Mouse (Mus musculus) heart, embryonic 13.5 days (tissue): Measurements from ENCODE around the gene Praf2. TPM values are rescaled to one million over a fixed set of nuclear protein-coding genes. Genes with fewer than 3 reads are reported as not detected.
"Not testable (repeated sequence)": the region's sequence is repeated elsewhere in the genome, so short reads cannot be mapped to it uniquely, and the experiment has no call there.

Experiments used
- ATAC-seq: fragments of 200-750 bp; cut with Nextera tagmentation; 2 replicates; pipeline ENCODE4 v1.8.0; 2017; ENCODE audit warnings: moderate TSS enrichment; ENCODE audit not compliant: insufficient number of reproducible peaks, low FRiP score, low TSS enrichment; ENCODE audit errors: extremely low read depth
- H3K27ac ChIP-seq: fragments of 300-500 bp; sonication (generic); replicated peaks from 2 replicates; pipeline ENCODE4 v1.5.1; 2015; ENCODE audit warnings: moderate library complexity, mild to moderate bottlenecking, inconsistent platforms
- H3K27me3 ChIP-seq: fragments of 300-500 bp; sonication (generic); replicated peaks from 2 replicates; pipeline ENCODE4 v1.6.1; 2015; ENCODE audit warnings: mild to moderate bottlenecking, inconsistent platforms
- H3K36me3 ChIP-seq: fragments of 300-500 bp; sonication (generic); 2 replicates; pipeline ENCODE4 v1.6.1; 2015; ENCODE audit warnings: mild to moderate bottlenecking, inconsistent platforms
- H3K4me1 ChIP-seq: fragments of 300-500 bp; sonication (generic); 2 replicates; pipeline ENCODE4 v1.6.1; 2015; ENCODE audit warnings: inconsistent platforms
- H3K4me2 ChIP-seq: fragments of 300-500 bp; sonication (generic); 2 replicates; pipeline ENCODE4 v1.6.1; 2015; ENCODE audit warnings: inconsistent platforms, mild to moderate bottlenecking, moderate library complexity
- H3K4me3 ChIP-seq: fragments of 300-500 bp; sonication (generic); 2 replicates; pipeline ENCODE4 v1.5.1; 2015; ENCODE audit warnings: moderate library complexity, mild to moderate bottlenecking, inconsistent platforms
- H3K9ac ChIP-seq: fragments of 300-500 bp; sonication (generic); 2 replicates; pipeline ENCODE4 v1.6.1; 2015; ENCODE audit warnings: inconsistent platforms, mild to moderate bottlenecking, moderate library complexity
- H3K9me3 ChIP-seq: fragments of 300-500 bp; sonication (generic); 2 replicates; pipeline ENCODE4 v1.6.1; 2016; ENCODE audit warnings: inconsistent platforms
- WGBS: fragments of 180-500 bp; shearing (Covaris S2); methylation state at CpG from one replicate; pipeline ENCODE4 v1.1.7; 2015; ENCODE audit warnings: mixed read lengths; 5-methylcytosine and 5-hydroxymethylcytosine counted together
- polyA plus RNA-seq: library from polyadenylated mRNA; unstranded; fragments of >200 nt; fragmentation: Nextera tagmentation; extraction: Ambion mirVana; gene quantifications from 2 replicates; pipeline ENCODE4 v1.2.1, GENCODE M21; 2015

Praf2 gene
- polyA plus RNA-seq, 1 experiment from 2014 or later, result 42.5 TPM

DNA sequence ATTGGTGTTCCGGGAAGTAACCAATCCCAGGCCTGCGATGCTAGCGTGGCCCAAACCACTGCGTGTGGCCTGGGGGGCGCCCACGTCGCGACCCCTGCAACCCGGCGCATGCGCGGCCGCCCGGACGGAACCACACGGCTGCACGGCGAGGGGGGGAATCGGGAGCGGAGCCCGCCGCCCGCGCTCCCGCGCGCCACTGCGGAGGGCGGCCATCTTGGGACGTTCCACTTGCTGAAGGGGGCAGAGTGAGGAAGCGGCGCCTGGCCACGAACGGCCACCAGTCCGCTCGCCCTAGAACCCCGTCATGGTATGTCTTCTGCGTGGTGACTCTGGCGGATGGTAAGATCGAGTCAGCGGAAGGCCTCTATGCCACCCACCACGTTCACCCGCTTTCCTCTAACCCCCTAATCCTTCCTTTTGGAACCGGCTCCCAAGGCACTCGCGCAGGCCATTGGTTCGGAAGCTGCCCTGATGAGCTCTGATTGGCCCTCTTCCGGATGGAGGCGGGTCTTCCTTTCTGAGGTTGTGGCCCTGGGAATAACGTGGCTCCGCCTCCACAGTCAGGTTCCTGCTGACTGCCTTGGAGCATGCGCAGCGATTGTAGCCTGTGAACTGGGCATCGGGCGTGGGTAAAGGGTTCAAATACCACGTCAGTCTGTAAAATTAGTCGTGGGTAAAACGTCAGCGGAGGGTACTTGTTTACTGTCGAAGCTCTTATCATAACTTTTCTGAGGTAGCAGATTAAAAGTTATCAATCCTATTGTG, 13.9 kb upstream of the Praf2 start, which contains the start of gene Wdr45:
Wdr45 (plus strand) TSS at position 199 of the 765 bp plus-strand sequence.
- not testable (repeated sequence) for H3K36me3 ChIP-seq, H3K27me3 ChIP-seq, H3K4me1 ChIP-seq, H3K9me3 ChIP-seq
- peak within 1 kb of the TSS; percentile 65 for H3K4me2 ChIP-seq
- H3K9ac ChIP-seq, result peak within 1 kb of the TSS; percentile 75
- 12% methylated on average over 55 of the region's 60 CpGs for WGBS
- H3K4me3 ChIP-seq, result peak within 1 kb of the TSS; percentile 46
- peak; percentile 90 for ATAC-seq
- 0 out of 2 replicates have a peak within 1 kb of the TSS, but pooled peaks have one; percentile 8 for H3K27ac ChIP-seq

- not testable (repeated sequence) for H3K9ac ChIP-seq, H3K4me3 ChIP-seq, H3K9me3 ChIP-seq, ATAC-seq, H3K4me1 ChIP-seq, H3K27ac ChIP-seq, H3K27me3 ChIP-seq, H3K4me2 ChIP-seq, H3K36me3 ChIP-seq
- 39% methylated on average over 1 of the region's 1 CpGs for WGBS
These were observed 12.2 kb upstream of the Praf2 start for GRCm38 (mm10) chrX:7716058-7716457.

GRCm38 (mm10) chrX:7721514-7722281, 6.5 kb upstream of the Praf2 start, which contains the start of gene Gm45208:
Gene Gm45208 (plus strand): TSS chrX:7722245.
- Histone ChIP-seq H3K36me3 (peaks cover 23% of the 10 kb centered on the region), H3K4me1 (peaks cover 6% of the 10 kb centered on the region), H3K4me3 (peak within 1 kb of the TSS; percentile 66), H3K9ac (peak within 1 kb of the TSS; percentile 82), H3K9me3 (no peaks in the 10 kb centered on the region), H3K4me2 (peak within 1 kb of the TSS; percentile 75), H3K27me3 (no peaks in the 10 kb centered on the region), H3K27ac (peak within 1 kb of the TSS; percentile 94)
- 15% methylated on average over 22 of the region's 22 CpGs for WGBS
- ATAC-seq, result peak; percentile 84

DNA sequence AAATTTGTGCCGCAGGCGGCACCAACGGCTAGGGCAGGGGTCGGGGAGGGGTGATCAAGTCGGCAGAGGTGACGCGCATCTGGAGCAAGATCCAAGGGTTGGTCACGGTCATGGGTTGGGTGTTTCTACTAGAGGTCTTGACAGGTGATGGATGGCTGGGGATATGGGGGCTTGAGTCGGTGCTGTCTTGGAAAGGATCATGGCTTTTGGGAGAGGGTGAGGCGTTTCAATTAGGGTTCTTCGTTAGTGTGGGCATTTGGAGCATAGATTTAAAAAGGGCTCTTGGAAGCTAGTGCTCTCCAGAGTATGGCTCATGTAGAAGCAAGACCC, 6.0 kb upstream of the Praf2 start:
- 0 out of 2 replicates have a peak, but pooled peaks have one; percentile 9 for ATAC-seq
- 18% methylated on average over 11 of the region's 11 CpGs for WGBS

GRCm38 (mm10) chrX:7722691-7723090, 5.5 kb upstream of the Praf2 start:
- Histone ChIP-seq H3K4me1 (peaks cover 6% of the 10 kb centered on the region), H3K36me3 (peaks cover 30% of the 10 kb centered on the region), H3K9me3 (no peaks in the 10 kb centered on the region), H3K4me3 (peak overlapping the region; percentile 66), H3K4me2 (peak overlapping the region; percentile 75), H3K27ac (peak overlapping the region; percentile 94; the same call in 1 of the 2 replicates), H3K9ac (peak overlapping the region; percentile 82), H3K27me3 (no peaks in the 10 kb centered on the region)
- ATAC-seq, result peak; percentile 2; the same call in 1 of the 2 replicates
- WGBS, result 9% methylated on average over 4 of the region's 4 CpGs

More for the DNA sequence above, 6.0 kb upstream of the Praf2 start:
- peak overlapping the region; percentile 66 for H3K4me3 ChIP-seq
- peak overlapping the region; percentile 94 for H3K27ac ChIP-seq
- H3K9ac ChIP-seq, result peak overlapping the region; percentile 82
- no peaks in the 10 kb centered on the region for H3K27me3 ChIP-seq
- peak overlapping the region; percentile 75 for H3K4me2 ChIP-seq
- H3K4me1 ChIP-seq, result peaks cover 6% of the 10 kb centered on the region
- no peaks in the 10 kb centered on the region for H3K9me3 ChIP-seq
- H3K36me3 ChIP-seq, result peaks cover 29% of the 10 kb centered on the region

- H3K4me2 ChIP-seq, result no peak overlapping the region
- H3K27ac ChIP-seq, result no peak overlapping the region
- no peak overlapping the region for H3K4me3 ChIP-seq
- peaks cover 13% of the 10 kb centered on the region for H3K4me1 ChIP-seq
- 78% methylated on average over 7 of the region's 7 CpGs for WGBS
- no peaks in the 10 kb centered on the region for H3K27me3 ChIP-seq
- H3K36me3 ChIP-seq, result peaks cover 30% of the 10 kb centered on the region
- ATAC-seq, result no peak
- no peak overlapping the region for H3K9ac ChIP-seq
- H3K9me3 ChIP-seq, result no peaks in the 10 kb centered on the region
These were observed 4.1 kb upstream of the Praf2 start for GRCm38 (mm10) chrX:7724135-7724534.

DNA sequence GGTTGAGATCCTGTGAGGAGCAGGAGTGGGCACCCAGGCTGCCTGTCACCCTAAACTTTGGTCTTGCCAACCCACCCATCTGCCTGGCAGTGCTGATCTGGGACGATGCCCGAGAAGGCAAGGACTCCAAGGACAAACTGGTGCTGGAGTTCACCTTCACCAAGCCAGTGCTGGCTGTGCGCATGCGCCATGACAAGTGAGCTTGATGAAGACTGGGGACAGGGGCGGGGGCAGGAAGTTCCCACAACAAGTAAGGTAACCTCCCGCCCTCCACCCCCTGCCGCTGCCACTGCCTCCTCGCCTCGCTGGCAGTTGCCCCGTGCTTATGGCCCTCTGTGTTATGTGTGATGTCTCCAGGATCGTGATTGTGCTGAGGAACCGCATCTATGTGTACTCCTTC, 2.4 kb upstream of the Praf2 start:
- no peaks in the 10 kb centered on the region for H3K9me3 ChIP-seq

DNA sequence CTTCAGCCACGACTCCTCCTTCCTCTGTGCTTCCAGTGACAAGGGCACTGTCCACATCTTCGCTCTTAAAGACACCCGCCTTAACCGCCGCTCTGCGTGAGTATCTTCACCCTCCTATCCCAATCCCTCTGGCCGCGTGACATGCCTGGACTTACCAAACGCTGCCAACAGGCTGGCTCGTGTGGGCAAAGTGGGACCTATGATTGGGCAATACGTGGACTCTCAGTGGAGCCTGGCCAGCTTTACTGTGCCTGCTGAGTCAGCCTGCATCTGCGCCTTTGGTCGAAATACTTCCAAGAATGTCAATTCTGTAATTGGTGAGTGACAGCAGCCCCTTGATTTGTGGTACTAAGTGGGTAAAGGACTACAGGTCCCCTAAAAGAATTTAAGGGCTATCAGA, 1.1 kb upstream of the Praf2 start:
- Histone ChIP-seq H3K9me3 (no peaks in the 10 kb centered on the region), H3K27me3 (no peaks in the 10 kb centered on the region), H3K4me1 (peaks cover 15% of the 10 kb centered on the region), H3K4me3 (no peak overlapping the region), H3K36me3 (peaks cover 30% of the 10 kb centered on the region), H3K27ac (no peak overlapping the region), H3K9ac (no peak overlapping the region), H3K4me2 (no peak overlapping the region)
- ATAC-seq, result no peak
- 86% methylated on average over 13 of the region's 13 CpGs for WGBS

More for the DNA sequence above, 2.4 kb upstream of the Praf2 start:
- Histone ChIP-seq H3K4me3 (no peak overlapping the region), H3K27ac (no peak overlapping the region), H3K27me3 (no peaks in the 10 kb centered on the region), H3K4me1 (peaks cover 15% of the 10 kb centered on the region), H3K36me3 (peaks cover 30% of the 10 kb centered on the region), H3K9ac (no peak overlapping the region), H3K4me2 (no peak overlapping the region)
- no peak for ATAC-seq
- WGBS, result 85% methylated on average over 12 of the region's 12 CpGs

GRCm38 (mm10) chrX:7728922-7729265, 655 bp downstream of the Praf2 start:
- Histone ChIP-seq H3K27ac (no peak overlapping the region), H3K27me3 (no peaks in the 10 kb centered on the region), H3K4me2 (peak overlapping the region; percentile 69), H3K9ac (peak overlapping the region; percentile 78), H3K4me3 (peak overlapping the region; percentile 58), H3K9me3 (no peaks in the 10 kb centered on the region), H3K4me1 (peaks cover 9% of the 10 kb centered on the region; the same call in 1 of the 2 replicates), H3K36me3 (peaks cover 27% of the 10 kb centered on the region)
- no peak for ATAC-seq
- 29% methylated on average over 4 of the region's 4 CpGs for WGBS

DNA sequence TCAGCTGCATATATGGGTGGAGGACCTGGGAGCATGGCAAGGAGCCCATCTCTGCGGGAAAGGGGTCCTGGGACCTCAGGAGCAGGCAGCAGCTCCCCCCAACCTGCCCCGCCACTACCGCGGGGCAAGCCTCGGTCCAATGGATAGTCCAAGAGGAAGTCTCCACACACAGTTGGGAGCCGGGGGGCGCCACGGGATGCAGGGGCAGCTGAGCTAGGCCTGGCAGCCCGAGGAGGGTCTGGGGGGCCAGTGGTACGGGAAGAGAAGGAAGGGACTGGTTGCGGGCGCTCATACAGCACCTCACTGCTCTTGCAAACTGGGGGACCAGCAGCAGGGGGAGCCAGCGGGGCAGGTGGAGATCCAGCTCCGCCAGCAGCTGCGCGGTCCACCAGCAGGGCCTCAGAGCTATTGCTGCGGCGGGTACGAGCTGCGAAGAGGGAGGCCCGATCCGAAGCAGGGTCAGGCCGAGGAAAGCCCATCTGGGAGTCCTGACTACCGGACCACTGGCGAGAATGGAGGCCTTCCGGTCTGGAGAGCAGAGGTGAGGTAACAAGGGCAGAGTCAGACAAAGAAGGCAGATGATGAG, 5.4 kb downstream of the Praf2 start:
- peak overlapping the region; percentile 58; the same call in 1 of the 2 replicates for H3K9ac ChIP-seq
- H3K9me3 ChIP-seq, result no peaks in the 10 kb centered on the region
- no peak overlapping the region for H3K27ac ChIP-seq
- 25% methylated on average over 26 of the region's 26 CpGs for WGBS
- ATAC-seq, result no peak
- H3K27me3 ChIP-seq, result 0 out of 2 replicates have a peak, but pooled peaks cover 3% of the 10 kb centered on the region
- peak overlapping the region; percentile 35 for H3K4me2 ChIP-seq
- no peaks in the 10 kb centered on the region for H3K36me3 ChIP-seq
- no peak overlapping the region for H3K4me3 ChIP-seq
- H3K4me1 ChIP-seq, result peaks cover 5% of the 10 kb centered on the region; the same call in 1 of the 2 replicates
